Mouse (Mus musculus) heart, adult 2 months (tissue): Measurements from ENCODE around the gene Clec1a. TPM values are rescaled to one million over a fixed set of nuclear protein-coding genes. Genes with fewer than 3 reads are reported as not detected.

ENCODE experiments used
- DNase-seq, 2 experiments: peaks; one replicate each; pipeline ENCODE4 v3.0.0; 2021
- H3K27ac ChIP-seq: fragments of 200-600 bp; 2 replicates; pipeline ENCODE4 v1.8.1; 2022
- H3K27me3 ChIP-seq: fragments of 200-500 bp; 2 replicates; pipeline ENCODE4 v1.6.1; 2012; ENCODE audit warnings: mild to moderate bottlenecking, low read length, inconsistent platforms, mixed read lengths; ENCODE audit not compliant: control insufficient read depth, insufficient read depth
- H3K36me3 ChIP-seq: fragments of 200-500 bp; 2 replicates; pipeline ENCODE4 v1.6.1; 2012; ENCODE audit warnings: low read length, inconsistent platforms; ENCODE audit not compliant: control insufficient read depth, insufficient read depth
- H3K4me1 ChIP-seq: fragments of 200-500 bp; 2 replicates; pipeline ENCODE4 v1.6.1; 2011; ENCODE audit warnings: low read length; ENCODE audit not compliant: control insufficient read depth, insufficient read depth
- H3K4me3 ChIP-seq: fragments of 200-600 bp; 2 replicates; pipeline ENCODE4 v1.8.1; 2022
- H3K79me2 ChIP-seq: fragments of 200-500 bp; replicated peaks from 2 replicates; pipeline ENCODE4 v1.6.1; 2012; ENCODE audit warnings: mild to moderate bottlenecking, inconsistent platforms, low read length, moderate library complexity, mixed read lengths; ENCODE audit not compliant: control insufficient read depth, insufficient read depth
- H3K9ac ChIP-seq: fragments of 200-500 bp; 2 replicates; pipeline ENCODE4 v1.6.1; 2012; ENCODE audit warnings: low read depth, mild to moderate bottlenecking, control low read depth, inconsistent platforms, low read length, mixed read lengths
- CTCF ChIP-seq: fragments of 200-600 bp; IDR thresholded peaks from 2 replicates; pipeline ENCODE4 v1.8.1; 2022; ENCODE audit warnings: antibody characterized with exemption, mild to moderate bottlenecking, moderate library complexity
- EP300 ChIP-seq: fragments of 200-500 bp; IDR thresholded peaks from 2 replicates; pipeline ENCODE4 v1.6.1; 2011; ENCODE audit warnings: low read depth, low read length, control low read depth; ENCODE audit not compliant: insufficient read depth
- POLR2A ChIP-seq: fragments of 200-500 bp; IDR thresholded peaks from 2 replicates; pipeline ENCODE4 v1.6.1; 2011; ENCODE audit warnings: mild to moderate bottlenecking, low read depth, low read length, control low read depth; ENCODE audit not compliant: insufficient read depth
- WGBS: fragments of 180-500 bp; shearing (Covaris S2); methylation state at CpG from one replicate; pipeline ENCODE4 v1.1.7; 2018; 5-methylcytosine and 5-hydroxymethylcytosine counted together
- intact Hi-C: fragments of 180-260 bp; cut with DNase I; formaldehyde crosslinking; loops from one replicate; pipeline ENCODE4 v1.15.1; 2025
- polyA plus RNA-seq: library from polyadenylated mRNA; depleted of rRNA; stranded (reverse); fragments of >200 nt; gene quantifications from 2 replicates; pipeline ENCODE4 v1.2.3, GENCODE M21; 2012
- total RNA-seq, 2 experiments: library from RNA; stranded (reverse); gene quantifications; 2 replicates each; pipeline ENCODE4 v1.2.3; 2021

Gene Clec1a
- total and polyA plus RNA-seq, 3 experiments, result 3.4 to 12.4 (median 10.6) TPM

- WGBS, result 18% methylated on average over 6 of the region's 6 CpGs
- intact Hi-C loops, result no loop called here
- peaks cover 2% of the 10 kb centered on the region; the same call in 1 of the 2 replicates for H3K36me3 ChIP-seq
- H3K27ac ChIP-seq, result no peak overlapping the region
- no peak overlapping the region for H3K9ac ChIP-seq
- no peaks in the 10 kb centered on the region for H3K27me3 ChIP-seq
- peaks cover 3% of the 10 kb centered on the region; the same call in 1 of the 2 replicates for H3K4me1 ChIP-seq
- no peaks in the 10 kb centered on the region for H3K79me2 ChIP-seq
- no peak overlapping the region for H3K4me3 ChIP-seq
- TF ChIP-seq POLR2A (no peak), CTCF (no peak), EP300 (no peak)
- DNase-seq, result peak in 1 of 2 experiments; percentile 33
Observed at GRCm38 (mm10) chr6:129399945-129400344, 51.9 kb downstream of the Clec1a start.

DNA sequence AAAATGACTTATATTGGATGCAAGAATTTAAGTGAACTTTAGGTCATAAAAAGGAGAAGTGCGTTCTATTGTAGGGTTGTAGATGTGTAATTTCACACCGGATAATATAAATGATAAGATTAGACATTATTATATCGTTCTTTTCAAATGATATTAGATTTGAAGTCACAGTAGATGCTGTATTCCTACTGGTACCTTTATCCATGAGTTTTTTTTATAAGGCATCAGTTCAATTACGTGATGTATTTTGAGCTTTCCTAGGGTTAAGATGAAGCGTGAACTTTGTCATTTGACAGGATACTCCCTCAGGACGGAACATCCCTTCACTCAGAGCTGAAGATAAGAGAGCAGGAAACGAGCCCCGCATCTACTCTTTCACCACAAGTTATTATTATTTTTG lies 54.8 kb downstream of the Clec1a start, which contains the start of gene Clec1b:
Gene Clec1b, plus strand, starts transcription at position 301 of the 400 bp plus-strand sequence.
- H3K27me3 ChIP-seq, result no peaks in the 10 kb centered on the region
- H3K4me1 ChIP-seq, result peaks cover 3% of the 10 kb centered on the region
- DNase-seq, result no peak
- intact Hi-C loops, result no loop called here
- H3K9ac ChIP-seq, result no peak within 1 kb of the TSS
- TF ChIP-seq CTCF, result no peak
- TF ChIP-seq EP300, result no peak
- no peak for TF ChIP-seq POLR2A
- no peak within 1 kb of the TSS for H3K27ac ChIP-seq
- no peaks in the 10 kb centered on the region for H3K79me2 ChIP-seq
- no peak within 1 kb of the TSS for H3K4me3 ChIP-seq
- peaks cover 2% of the 10 kb centered on the region; the same call in 1 of the 2 replicates for H3K36me3 ChIP-seq
- WGBS, result 43% methylated on average over 8 of the region's 8 CpGs

DNA sequence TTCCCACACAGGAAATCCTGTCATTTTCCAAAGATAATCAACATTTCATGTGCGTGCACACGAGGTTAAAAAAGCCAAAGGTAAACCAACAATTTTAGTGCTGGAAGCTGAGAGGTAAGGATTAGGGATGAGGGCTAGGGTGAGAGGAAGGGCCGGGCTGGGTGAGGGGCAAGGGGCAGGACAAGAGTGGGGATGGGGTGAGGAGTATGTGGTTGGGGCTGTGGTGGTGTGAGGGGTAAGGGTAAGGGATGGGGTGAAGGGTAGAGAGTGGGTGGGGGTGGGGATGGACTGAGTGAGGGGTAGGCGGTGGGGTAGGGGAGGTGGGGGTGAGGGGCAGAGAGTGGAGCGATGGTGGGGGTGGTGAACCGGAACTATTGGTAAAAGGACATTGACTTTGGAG lies 58.1 kb downstream of the Clec1a start:
- H3K36me3 ChIP-seq, result no peaks in the 10 kb centered on the region
- H3K27ac ChIP-seq, result no peak overlapping the region
- H3K9ac ChIP-seq, result no peak overlapping the region
- intact Hi-C loops, result loop anchor here (1.0 to 2.0 kb wide), 4 partner anchors 29 to 166 kb away; no protein-coding TSS in a partner anchor
- H3K27me3 ChIP-seq, result no peaks in the 10 kb centered on the region
- H3K4me1 ChIP-seq, result no peaks in the 10 kb centered on the region; the same call in 1 of the 2 replicates
- no peak for TF ChIP-seq EP300
- no peak for TF ChIP-seq CTCF
- TF ChIP-seq POLR2A, result no peak
- no peak for DNase-seq
- H3K79me2 ChIP-seq, result no peaks in the 10 kb centered on the region
- no peak overlapping the region for H3K4me3 ChIP-seq
- 59% methylated on average over 6 of the region's 6 CpGs for WGBS

DNA sequence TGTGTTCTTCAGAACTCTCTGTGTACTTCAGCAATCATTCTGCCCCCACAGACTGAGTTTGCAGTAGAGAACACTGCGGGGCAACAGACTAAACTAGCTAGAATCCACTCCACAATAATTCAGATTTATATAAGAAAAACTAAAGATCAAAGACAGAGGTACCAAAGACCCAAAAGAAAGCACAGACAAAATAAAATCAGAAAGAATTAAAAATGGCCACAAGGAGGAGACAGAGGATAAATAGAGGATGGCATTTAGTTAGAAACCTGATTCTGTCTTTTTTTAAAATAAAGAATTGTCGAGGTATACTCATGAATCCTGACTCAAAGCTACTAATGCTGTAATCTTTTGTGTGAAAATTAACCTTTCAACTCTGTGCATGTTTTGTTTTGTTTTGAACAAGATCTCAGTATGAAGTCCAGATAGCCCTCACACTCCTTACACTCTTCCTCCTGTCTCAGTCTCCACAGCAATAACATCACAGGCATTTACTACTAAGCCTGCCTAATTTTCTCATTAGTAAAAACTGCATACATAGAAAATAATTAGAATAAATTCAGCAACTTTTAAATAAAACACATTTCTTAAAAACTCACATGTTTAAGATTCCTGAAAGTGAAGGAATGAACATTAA lies 58.6 kb downstream of the Clec1a start:
- Histone ChIP-seq H3K36me3 (no peaks in the 10 kb centered on the region), H3K27ac (no peak overlapping the region), H3K79me2 (no peaks in the 10 kb centered on the region), H3K4me3 (no peak overlapping the region), H3K4me1 (no peaks in the 10 kb centered on the region; the same call in 1 of the 2 replicates), H3K9ac (no peak overlapping the region), H3K27me3 (no peaks in the 10 kb centered on the region)
- peak; percentile 90 for TF ChIP-seq CTCF
- no peak for TF ChIP-seq POLR2A
- no peak for TF ChIP-seq EP300
- 13% methylated on average over 2 of the region's 2 CpGs for WGBS
- DNase-seq, result no peak
- intact Hi-C loops, result loop anchor here (1.0 kb wide), 3 partner anchors 83 to 166 kb away; no protein-coding TSS in a partner anchor

DNA sequence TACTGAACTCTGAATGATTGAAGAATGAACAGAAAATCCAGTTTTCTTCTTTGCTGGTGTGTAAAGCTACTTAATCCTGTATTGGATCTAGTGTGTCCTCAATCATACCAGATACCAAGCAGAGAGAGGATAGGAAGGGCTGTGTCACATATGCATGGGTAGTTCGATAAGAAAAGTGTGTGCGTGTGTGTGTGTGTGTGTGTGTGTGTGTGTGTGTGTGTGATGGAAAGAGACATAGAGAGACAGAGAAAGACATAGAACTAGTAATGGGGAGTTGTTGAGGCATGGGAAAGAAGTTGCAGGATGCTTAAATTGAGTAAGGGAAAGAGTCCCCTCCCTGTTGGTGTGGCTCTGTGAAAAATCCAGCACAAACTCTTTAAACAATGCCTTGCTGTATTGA lies 66.0 kb downstream of the Clec1a start, which contains the start of gene Clec12b:
Gene Clec12b, minus strand, starts transcription at position 101 of the 400 bp plus-strand sequence.
- DNase-seq, result no peak
- no peak within 1 kb of the TSS for H3K4me3 ChIP-seq
- H3K9ac ChIP-seq, result no peak within 1 kb of the TSS
- 58% methylated on average over 2 of the region's 2 CpGs for WGBS
- H3K79me2 ChIP-seq, result no peaks in the 10 kb centered on the region
- H3K27ac ChIP-seq, result no peak within 1 kb of the TSS
- H3K27me3 ChIP-seq, result no peaks in the 10 kb centered on the region
- no peaks in the 10 kb centered on the region for H3K36me3 ChIP-seq
- TF ChIP-seq EP300 (no peak), POLR2A (no peak), CTCF (no peak)
- intact Hi-C loops, result no loop called here
- no peaks in the 10 kb centered on the region for H3K4me1 ChIP-seq

DNA sequence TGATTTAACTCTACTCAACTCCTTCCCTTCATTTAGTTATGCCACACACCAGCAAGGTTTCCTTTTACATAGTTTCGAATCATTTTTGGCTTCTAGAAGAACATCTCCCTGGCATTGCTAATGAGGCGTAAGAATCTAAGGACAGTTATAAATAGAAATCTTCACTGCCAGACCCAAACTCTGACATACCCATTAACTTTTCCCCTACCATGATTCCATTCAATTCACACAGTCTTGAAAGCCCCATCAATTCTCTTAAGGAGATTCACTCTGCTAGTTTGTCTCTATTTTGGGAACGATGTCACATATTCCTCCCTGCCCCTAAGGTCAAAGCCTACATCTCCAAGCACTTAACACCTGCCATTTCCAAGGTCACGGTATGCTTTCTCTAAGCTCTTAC lies 66.8 kb downstream of the Clec1a start:
- intact Hi-C loops, result no loop called here
- Histone ChIP-seq H3K79me2 (no peaks in the 10 kb centered on the region), H3K4me1 (no peaks in the 10 kb centered on the region), H3K27ac (no peak overlapping the region), H3K4me3 (no peak overlapping the region), H3K9ac (no peak overlapping the region), H3K27me3 (no peaks in the 10 kb centered on the region), H3K36me3 (no peaks in the 10 kb centered on the region)
- DNase-seq, result no peak
- no peak for TF ChIP-seq EP300
- TF ChIP-seq POLR2A, result no peak
- WGBS, result 81% methylated on average over 4 of the region's 4 CpGs
